Mouse (Mus musculus) yolk sac, embryonic 10.5 days (tissue): ENCODE measurements around the gene Sema3f.

Experiments used
- DNase-seq: peaks from one replicate; pipeline ENCODE4 v3.0.0-alpha.2; 2017; ENCODE audit warnings: low spot score

The Sema3f gene

DNA sequence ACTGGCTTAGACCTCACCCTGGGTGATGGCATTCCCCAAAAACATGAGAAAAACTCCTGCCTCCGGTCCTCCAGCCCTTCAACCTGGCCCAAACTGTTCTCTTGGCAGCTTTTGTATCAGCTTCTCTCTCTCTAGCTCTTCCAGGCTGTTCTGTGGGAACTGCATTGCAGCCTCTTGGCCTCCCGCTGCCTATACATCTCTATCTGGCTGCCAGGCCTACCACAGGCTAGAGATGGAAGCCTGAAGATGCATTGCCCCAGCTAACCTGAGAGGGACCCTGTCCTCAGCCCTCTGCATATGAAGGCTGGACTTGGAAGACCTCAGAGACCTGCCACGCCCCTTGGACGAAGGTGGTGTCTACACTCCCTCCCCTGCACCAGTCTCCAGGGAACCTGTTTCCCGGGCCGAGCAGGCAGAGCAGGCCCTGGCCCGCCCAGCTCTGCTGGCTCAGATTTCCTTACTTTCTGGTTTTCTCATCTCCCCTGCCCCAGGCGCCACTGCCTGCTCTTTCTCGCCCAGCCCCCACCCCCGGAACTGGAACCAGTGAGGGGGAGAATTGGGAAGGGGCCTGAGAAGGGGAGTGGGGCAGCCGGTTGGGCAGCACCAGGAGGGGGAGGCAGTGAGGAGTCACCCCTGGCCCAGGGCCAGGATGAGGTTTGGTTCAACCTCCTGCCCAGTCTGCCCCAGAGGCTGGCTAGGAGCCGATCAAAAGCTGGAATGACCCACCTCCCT lies 4.1 kb upstream of the Sema3f start:
- DNase-seq = peak; percentile 68

DNA sequence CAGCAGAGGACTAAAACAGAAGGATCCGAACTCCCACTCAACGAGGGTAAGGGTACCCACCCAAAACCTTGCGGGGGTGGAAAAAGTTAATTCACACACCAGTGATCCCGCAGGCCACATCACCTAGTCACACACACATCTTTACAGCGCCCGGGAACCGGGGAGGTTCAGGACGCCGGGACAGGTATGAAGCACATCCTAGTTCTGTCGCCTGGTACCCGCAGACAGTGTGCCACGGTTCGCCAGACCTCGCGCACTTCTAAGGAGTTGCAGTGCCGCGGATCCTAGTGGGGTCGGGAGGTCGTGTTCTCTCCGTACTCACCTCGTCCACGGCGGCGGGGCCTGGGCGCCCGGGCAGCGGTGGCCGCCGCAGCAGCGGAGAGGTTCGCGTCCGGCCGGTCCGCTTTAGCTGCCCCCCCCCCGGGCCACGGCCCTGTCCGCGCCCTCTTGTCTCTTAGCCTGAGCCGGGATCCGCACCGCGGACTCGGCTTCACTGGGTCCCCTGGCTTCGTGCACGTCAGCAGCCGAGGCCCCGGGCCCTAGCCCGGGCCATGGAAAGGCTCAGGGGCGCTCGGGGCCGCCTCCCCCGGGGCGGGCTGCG lies 1.1 kb downstream of the Sema3f start:
- peak; percentile 35 for DNase-seq

DNA sequence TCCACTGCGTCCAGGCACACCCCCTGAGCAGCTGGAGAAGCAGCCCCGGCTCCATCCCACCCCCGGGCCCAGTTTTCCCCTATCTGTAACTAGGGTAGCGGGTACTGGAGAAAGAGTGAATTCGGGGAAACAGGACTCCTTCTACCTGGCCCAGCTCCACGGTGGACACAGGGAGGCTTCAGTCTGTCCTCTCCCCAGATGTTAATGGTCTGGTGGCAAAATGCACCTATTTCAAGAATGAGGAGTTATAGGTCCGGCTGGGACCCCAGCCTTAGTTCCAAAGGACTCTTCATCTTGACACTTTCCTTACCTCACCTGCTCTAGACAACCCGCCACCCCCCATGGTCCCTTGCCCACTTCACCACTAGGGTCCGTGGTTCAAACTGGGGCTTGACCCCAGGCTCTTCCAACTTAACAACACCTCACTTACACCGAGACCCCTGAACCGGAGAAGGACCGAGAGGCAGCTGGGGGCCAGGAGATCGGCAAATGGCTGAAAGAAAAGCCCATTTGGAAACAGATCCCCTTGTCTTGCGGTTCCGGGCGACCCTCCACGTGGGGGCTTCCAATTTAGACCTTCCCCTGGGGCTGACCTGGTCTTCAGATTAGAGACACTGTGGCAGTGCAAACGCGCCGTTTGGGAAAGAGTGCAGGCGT lies 1.7 kb downstream of the Sema3f start:
- no peak for DNase-seq

DNA sequence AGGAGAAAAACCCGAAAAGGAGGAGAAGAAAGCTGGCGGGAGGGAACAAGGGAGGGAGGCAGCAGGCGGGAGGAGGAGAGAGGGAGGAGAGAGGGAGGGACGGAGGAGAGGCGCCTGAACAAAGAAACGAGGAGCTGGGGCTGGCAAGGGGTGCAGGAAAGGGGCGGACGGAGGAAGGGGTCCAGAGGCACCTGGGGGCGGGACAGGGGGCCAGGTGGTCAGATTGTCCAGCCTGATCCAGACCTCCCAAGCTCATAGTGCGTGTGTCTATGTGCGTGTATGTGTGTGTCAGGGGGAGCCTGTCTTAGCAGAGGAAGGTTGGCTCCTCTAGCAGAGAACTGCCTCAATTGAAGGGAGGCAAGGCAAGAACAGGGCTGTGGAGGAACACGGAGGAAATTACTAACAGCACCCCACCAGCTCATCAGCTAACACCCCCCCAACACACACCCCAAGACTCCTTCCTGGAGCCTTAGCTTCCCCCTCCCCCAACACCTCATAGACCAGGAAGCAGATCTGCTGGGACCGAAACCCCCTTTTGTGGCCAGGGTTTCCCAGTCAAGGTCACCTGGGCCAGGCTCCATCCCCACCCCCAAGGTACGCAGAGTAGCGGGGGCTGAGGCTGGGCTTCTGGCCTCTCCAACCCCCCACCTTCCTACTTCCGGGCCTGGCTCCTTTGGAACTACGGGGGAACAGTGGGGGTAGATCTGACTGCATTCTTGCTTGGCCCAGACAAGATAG lies 2.4 kb downstream of the Sema3f start:
- peak; percentile 43 for DNase-seq

DNA sequence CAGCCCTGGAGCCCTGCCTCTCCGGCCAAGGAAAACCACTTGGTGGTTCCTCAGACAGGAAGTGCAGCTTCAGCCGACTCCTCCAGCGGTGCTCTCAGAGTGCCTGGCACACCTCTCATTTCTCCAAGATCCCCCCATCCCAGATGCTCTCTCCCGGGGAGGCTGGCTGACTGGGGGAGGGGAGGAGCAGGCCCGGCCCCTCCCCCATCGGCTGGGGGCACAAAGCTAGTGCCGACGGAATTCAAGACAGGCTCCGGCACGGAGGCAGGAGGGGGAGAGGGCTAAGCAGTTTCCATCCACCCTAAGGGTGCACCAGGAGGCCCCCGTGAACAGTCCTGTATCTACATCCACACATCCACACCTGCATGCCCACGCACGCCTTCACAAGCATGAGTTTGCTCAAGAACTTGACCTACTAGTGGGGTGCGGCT lies 3.5 kb downstream of the Sema3f start:
- peak; percentile 66 for DNase-seq

DNA sequence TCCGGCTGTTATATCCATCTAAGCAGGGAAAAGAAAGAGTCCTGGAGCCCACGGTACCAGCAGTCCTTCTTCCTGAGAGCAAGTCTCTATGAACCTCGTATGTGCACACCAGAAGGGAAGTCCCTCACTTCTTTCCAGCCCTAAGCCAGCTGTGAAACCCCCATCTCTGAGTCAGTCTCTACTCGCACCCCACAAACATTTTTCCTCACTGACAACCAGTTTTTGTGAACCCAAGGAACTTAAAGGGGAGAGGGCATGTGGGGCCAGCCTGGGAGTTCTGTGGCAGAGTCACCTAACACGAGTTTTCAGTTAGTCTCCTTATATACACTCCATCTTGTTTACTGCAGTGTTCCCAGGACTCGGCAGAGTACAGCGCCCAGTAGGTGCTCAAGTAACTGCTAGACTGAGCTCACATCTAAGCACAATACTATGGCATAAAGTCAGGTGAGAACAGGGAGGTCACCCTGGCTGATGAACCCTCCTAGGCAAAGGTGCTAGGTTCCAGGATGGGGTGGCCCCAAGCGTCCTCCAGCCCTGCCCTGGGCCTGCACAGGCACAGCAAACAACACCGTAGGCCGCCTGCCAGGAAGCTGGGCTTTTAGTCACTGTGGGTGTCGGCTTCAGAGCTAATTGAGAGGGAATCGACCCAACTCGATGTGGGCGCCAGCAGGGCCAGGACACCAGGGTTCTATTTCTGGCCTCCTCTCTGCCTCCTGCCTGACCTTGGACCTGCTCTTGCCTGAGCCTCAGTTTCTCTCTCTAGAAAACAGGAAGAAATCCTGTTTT lies 6.7 kb downstream of the Sema3f start:
- no peak for DNase-seq

DNA sequence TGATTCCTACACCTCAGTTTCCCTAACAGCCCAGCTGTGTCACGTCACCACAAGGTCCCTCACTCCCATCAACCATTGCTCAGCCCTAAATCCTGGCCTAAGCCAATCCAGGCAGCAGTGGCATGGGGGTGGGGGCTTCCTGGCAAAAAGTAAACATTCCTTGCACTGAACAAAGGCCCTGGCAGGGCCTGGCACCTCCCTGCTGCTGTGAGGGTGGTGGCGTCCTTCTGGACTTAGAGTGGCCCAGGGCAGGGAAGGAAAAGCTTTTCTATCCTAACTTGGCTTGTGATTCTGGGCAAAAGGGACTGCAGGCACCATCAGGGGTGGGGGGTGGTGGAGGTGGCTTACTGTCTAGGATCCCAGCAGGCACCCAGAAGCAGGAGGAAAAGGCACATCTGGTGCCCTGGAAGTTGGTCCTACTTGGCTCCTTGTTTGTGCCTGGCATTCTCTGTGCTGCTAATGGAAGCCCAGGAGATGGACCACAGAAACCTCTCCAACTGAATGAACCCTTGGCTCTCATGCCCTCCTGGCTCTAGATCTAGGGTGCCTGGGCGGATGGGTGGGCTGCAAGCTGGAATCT lies 7.6 kb downstream of the Sema3f start:
- DNase-seq = no peak

DNA sequence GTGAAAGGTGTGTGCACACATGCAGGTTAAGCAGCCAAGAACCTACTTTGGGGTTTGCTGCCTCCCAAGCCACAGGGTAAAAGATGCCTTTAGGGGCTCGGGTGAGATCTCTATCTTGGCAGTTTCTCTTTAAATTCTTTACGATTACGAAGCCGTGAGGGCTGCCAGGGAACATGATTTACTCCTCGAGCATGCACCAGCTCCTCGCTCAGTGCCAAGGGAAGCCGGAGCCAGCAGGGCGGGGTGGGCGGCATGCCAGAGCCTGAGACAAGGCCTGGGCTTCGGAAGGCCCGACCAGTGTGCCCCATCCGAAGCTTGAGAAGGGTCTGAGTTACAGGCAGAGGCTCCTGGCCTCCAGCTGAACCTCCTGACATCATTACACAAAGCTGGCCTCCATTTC lies 8.7 kb downstream of the Sema3f start:
- no peak for DNase-seq

DNA sequence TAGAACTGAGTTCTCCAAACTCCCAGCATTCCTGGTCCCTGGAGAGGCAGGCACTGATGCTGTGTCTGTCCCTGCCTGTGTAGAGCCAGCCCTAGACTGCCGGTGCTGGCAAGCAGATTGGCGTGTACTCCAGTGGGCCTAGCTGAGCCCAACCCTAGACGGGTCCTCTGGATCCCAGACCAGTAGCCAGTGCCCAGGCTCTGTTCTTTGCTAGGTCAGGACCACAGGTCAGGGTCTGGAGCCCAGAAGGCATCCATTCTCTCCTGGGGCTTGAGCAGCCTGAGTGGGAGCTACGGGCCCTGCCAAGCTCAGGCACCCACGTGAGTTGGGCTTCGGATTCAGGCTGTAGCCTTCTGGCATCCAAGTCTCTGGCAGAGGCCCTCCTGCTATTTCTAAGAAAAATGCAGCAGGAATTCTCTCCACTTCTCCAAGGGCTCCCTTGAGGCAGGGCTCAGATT lies 10.1 kb downstream of the Sema3f start:
- peak; percentile 24 for DNase-seq

DNA sequence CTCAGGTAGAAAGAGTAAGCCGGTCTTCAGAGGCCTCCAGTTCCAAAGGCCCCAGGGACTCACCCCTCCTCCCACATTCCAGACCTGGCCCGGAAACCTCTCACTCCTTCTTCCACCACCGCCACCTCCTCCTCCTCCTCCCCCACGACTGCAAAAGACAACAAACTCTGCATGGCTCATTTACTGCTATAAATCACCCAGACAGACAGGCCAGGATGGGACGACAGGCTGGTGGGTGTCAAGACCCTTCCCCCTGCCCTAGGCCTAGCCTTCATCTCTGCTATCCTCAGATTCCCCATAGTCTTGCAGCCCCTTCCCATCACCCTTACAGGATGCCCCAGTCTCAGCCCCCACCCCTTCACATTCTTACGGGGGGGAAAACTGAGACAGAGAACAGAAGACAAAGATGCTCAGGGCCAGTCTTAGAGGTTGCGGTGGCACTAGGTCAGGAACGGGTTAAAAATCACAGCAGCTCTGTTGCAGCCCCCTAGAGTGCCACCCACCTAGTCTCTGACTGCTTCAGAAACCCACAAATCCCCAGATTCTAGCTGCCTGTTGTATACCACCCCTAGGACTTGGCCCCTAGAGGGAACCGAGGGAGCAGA lies 10.8 kb downstream of the Sema3f start:
- DNase-seq = peak; percentile 78

DNA sequence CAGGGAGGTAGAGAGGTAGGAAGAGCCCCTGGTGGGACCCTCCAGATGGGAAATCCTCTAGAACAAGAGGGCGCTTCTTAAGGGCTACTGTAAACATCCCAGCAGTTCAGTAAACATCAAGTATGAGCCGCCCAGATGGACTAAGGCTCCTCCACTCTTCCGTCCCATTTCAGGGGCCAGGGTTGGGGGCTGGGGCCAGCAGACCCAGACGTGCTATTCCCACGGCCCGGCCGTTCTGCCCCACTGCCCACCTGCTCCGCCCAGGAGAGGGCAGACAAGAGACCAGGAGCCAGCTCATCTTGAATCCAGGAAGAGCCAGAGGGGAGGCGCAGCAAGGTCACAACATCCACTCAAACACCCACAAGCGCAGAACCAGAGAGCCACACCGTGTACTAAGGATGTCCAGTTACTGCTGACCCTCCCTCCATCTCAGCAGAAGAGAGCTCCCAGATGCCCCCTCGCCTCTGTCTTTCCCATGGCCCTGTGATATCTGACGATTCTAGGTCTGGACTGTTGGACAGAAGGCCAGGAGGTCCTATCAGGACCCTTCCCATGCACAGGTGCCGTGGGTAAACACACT lies 11.6 kb downstream of the Sema3f start:
- peak; percentile 43 for DNase-seq

DNA sequence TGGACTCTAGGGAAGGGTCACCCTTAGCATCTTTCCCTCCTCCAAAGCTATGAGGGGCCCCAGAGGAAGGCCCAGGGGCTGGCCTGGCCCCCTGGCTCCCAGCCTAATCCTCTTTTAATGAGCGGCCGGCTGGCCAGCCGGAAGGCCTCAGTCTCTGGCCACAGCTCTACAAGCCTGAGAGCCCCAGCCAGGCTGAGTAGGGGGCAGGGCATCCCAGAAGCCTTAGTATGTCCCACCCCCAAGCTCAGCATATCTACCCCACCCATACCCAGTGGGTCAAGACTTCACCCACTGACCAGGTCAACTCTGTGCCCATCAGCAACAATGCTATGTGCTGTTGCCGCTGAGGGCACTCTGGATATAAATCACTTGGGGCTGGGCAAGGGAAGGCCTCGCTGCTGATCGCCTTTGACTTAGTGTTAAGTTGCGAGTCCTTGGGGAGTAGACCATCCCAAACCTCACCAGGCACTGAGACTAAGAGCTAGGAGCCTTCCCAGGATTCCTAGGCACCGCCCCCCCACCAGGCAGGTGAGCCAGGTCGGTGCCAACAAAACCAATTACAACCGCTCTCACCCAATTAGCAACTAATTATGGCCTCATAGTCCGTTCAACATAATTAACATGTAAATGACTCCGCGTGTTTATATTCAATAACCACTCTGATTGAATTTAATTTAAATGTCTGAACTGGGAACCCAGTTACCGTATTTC lies 12.3 kb downstream of the Sema3f start:
- no peak for DNase-seq

DNA sequence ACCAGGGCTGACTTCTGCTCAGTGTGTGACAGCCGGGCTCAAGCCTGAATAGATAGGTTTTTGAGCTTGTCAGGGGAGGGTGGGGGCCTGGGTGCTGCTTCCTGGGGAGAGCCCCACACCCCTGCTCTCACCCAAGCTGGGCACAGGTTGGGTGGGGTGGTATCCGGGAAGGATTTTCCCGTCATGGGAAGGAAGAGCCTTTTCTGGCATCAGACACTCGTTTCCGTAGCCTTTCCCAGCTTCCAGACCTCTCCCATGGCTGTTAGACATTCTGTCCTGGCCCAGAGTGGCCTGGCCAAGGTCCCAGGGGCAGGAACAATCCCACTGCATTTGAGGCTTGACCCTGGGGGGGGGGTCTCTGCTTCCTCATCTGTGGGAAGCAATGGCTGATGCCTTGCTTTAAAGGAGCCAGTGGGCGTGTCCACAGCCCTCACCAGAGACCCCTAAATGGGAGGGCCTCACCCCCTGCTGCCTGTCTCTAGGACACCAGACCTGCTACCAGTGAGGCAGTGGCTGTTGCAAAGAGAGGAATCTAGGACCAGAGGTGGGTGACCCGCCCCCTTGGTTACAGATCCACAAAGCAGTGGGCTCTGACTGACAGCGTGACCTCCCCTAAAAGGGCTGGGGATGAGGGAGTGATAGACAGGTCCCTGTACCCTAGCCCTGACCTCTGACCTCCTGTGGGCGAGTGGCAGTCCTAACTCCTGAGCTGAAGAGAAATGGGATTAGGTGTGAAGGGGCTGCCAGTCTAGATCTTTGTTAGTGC lies 13.2 kb downstream of the Sema3f start:
- DNase-seq = no peak

DNA sequence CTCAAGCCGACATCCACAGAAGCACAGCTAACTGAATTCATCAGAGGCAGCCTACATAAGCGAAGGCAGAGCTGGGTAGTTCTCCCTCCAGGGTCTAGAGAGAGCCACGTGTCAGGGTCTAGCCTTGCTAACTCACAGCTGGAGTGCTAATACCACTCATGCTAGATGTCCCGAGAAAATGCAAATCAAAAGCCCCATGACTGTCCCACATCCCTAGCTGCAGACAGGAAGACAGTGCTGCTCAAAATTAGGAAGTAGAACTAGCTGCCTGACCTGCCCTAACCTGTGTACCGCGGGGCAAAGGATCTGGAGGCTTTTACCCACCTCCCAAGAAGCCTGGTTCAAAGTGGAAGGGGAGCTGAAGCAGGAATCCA lies 14.2 kb downstream of the Sema3f start:
- DNase-seq = no peak

DNA sequence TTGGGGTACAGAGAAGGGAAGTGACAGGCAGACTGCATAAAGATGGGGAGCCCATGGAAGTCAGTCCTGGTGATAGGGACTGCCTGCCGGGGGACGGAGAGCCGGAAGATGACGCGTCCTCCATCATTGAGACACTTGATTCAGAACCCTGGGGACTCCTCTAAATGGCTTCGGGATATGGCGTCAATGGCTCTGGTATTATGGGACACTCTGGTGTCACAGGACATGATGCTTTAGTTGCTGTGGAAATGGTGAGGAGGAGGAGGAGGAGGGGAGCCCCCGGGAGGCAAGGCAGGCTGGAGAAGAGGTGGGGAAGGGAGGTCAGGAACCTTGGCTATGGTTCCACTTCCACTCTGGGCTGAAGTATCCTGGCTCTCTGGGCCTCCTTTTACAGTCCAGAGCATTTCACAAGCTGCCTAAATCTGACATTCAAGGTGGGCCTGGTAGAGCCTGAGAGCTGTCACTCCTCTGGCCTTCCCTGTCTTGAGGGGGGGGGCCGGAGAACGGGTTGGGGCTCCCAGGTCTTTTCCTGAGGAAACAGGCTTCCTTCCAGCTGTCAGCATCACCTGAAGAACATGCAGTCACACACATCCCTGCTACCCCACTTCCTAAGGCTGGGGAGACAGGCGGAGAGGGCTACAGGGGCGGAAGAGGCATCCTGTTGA lies 14.7 kb downstream of the Sema3f start:
- DNase-seq = no peak

DNA sequence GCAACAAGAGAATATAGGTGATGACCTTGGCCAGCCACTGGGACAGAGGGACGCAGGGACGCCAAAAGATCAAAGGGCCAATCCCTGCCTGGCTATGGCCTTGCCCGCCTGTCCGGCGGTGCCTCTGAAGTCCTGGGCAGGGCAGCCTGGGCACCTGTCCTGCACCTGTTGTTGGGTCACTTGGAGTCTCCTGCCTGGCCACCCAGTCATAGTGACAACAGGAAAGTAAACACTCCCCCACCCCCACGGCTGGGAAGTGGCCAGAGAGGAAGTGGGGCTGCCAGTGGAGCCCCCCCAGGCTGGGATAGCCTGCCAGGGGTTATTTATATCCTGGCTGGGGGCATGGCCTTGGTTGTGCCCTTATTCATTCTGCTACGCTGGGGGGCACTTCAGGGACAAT lies 15.6 kb downstream of the Sema3f start:
- DNase-seq = no peak

DNA sequence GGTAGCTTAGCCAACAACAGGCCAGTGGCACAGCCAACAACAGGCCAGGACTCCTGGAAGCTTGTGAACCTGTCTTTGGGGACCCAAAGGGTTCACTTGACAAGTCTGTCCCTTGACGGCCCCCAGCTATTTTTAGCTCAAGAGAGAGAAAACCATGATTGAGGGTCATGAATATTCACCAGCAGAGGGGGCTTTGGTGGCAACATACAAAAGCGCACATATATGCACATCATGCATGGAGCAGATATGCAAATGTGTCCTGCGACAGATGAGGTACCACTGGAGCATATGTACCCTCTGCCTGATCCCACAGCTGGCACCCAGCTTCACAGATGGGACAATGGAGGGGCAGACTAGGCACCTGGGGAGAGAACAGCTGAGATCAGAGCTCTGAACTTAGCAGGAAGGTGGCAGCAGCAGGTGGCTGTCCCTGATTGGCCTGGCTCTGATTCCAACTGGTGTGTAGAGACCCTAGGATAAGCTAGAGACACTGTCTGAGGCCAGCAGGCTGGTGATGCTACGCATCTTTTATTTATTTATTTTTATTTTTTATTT lies 16.8 kb downstream of the Sema3f start:
- DNase-seq = no peak

DNA sequence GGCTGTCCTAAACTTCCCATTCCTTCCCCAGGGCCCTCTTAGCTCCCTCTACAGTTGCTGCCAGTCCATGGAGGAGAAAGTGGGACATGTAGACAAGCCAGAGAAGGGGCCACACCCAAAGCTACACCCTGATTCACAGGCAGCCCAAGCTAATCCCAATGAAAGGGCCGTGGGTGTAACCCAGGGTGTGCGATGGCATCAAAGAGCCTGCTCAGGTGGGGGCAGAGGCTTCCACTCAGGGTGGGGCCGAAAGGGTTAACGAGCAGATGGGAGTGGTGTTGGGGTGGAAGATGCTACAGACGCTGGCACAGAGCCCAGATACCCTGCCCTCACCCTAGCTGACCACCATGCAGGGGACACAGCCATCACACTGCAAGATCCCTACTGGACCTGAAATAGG lies 17.5 kb downstream of the Sema3f start:
- DNase-seq = no peak
